Mouse (Mus musculus): ENCODE data around the gene Phf10. TPM values are rescaled to one million over a fixed set of nuclear protein-coding genes. Genes with fewer than 3 reads are reported as not detected.
"Not testable (repeated sequence)": the region's sequence is repeated elsewhere in the genome, so short reads cannot be mapped to it uniquely, and the experiment has no call there.

Phf10 gene
- polyA plus RNA-seq, 1 experiment from 2014 or later, result 40.6 TPM

DNA sequence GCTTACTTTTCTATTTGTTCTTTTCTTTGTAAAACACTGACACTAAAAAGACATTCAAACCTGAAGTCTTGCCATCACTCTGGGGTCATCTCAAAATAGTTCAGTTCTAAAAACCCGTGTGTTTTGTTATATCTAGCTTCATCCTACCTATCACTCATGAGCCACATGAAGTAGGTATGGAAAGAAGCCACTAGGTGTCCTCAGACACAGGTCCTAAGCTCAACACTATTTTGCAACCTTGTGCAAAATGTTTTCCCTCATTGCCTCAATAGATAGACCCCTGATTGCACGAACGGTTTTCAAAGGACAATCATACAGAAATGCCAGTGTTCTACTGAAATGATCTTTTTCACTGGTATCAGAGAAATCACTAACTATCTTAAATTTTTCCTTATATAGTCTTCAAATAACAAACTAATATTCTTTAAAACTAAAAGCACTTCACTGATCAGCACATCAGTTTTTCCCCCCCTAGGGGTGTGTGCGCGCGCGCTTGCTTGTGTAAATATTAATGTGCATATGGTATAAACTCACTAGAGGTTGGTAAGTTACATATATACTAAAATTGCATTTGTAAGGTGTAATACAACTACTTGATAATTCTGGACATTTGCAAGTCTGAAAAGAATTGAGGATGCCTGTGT, 16.8 kb upstream of the Phf10 start:
- not testable (repeated sequence) for H3K9ac ChIP-seq (replicated peaks); H3K4me3 ChIP-seq (ENCODE audit: low read depth, low read length); H3K27me3 ChIP-seq (ENCODE audit: insufficient read depth, low read length); H3K4me2 ChIP-seq (ENCODE audit: low read depth, low read length); H3K27ac ChIP-seq (ENCODE audit: low read depth); H3K4me1 ChIP-seq (ENCODE audit: insufficient read depth); H3K36me3 ChIP-seq (replicated peaks; ENCODE audit: insufficient read depth, low read length); DNase-seq; H3K9me3 ChIP-seq (ENCODE audit: low read length)
- peak; percentile 43 for ATAC-seq
- under 1% methylated on average over 4 of the region's 7 CpGs for WGBS (ENCODE audit: insufficient replicate concordance)

DNA sequence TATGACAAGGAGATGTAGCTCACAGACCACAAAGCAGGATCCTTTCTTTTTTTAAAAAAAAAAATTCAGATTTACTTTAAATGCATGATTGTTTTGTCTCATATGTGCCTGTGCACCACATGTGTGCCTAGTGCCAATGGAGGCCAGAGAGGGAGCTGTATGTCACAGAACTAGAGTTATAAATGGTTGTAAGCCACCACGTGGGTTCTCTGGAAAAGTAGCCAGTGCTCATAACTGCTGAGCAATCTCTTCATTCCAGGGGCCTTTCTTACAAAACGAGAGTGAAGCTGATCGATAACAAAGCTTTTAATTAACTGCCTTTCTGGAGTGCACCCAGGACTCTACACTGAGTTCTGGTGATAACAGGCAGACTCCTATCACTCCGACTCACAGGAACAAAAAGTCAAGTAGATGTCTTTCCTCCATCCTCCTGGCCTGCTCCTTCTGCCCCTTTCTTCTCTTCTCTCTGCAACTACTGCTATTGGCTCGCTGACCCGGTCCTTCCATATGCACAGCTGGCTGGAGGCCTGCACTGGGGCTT, 7.4 kb upstream of the Phf10 start:
- not testable (repeated sequence) for H3K36me3 ChIP-seq (replicated peaks; ENCODE audit: insufficient read depth, low read length); H3K27ac ChIP-seq (ENCODE audit: low read depth); H3K4me1 ChIP-seq (ENCODE audit: insufficient read depth); DNase-seq; H3K9me3 ChIP-seq (ENCODE audit: low read length); H3K9ac ChIP-seq (replicated peaks); H3K4me3 ChIP-seq (ENCODE audit: low read depth, low read length); H3K4me2 ChIP-seq (ENCODE audit: low read depth, low read length); H3K27me3 ChIP-seq (ENCODE audit: insufficient read depth, low read length)
- peak; percentile 80 for ATAC-seq
- WGBS (ENCODE audit: insufficient replicate concordance), result no CpG with 5 or more reads among the region's 6 CpGs

DNA sequence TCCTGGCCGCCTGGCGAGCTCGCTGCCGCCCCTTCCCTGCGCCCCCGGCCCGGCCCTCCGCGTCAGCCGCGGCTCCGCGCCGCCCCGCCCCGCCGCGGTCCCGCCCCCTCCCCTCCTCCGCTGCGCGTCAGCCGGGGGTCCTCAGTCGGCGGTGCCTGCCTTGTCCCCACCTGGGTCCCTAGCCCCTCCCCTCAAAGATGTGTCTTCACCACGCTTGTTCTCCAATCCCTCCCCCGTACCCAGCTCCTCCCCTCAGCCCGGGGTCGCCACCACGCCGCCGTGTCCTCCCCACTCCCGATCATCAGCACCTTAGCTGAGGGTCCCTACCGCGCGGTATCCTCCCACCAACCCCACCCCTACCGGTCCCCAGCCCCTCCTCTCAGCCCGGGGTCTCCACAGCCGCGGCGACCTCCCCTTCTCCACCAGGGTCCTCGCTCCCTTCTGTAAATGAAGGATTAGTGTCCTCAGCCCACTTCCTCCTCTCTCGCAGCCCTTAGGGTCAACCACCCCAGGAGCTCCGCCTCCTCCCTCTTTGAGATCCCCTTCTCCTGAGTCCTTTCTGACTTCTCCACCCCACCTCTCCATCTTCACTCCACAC, 583 bp upstream of the Phf10 start:
- no CpG with 5 or more reads among the region's 44 CpGs for WGBS (ENCODE audit: insufficient replicate concordance)
- ATAC-seq, result peak; percentile 61
- H3K4me2 ChIP-seq (ENCODE audit: low read depth, low read length); H3K27ac ChIP-seq (ENCODE audit: low read depth); H3K4me1 ChIP-seq (ENCODE audit: insufficient read depth); DNase-seq; H3K27me3 ChIP-seq (ENCODE audit: insufficient read depth, low read length); H3K9me3 ChIP-seq (ENCODE audit: low read length); H3K4me3 ChIP-seq (ENCODE audit: low read depth, low read length); H3K36me3 ChIP-seq (replicated peaks; ENCODE audit: insufficient read depth, low read length); H3K9ac ChIP-seq (replicated peaks): not testable (repeated sequence)

DNA sequence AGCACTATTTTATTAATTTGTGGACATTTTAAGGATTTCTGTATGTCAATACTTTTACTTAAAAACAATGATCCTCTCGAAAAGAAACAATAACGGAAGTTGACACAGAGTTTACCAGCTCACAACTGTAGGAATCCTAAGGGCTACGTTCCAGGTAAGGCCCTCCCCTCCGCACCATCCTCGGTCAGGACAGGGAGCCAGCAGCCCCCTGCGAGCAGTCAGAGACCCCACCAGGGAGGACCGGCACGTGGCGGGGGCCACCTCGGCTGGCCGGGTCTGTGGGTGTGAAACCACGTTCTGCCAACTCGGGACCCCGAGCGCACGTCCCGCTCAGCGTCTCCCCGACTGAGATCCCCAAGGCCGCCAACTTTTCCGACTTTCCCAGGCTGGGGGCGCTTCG, 553 bp downstream of the Phf10 start:
- H3K36me3 ChIP-seq (replicated peaks; ENCODE audit: insufficient read depth, low read length), result peaks cover 12% of the 10 kb centered on the region
- peak overlapping the region; percentile 79 for H3K4me3 ChIP-seq (ENCODE audit: low read depth, low read length)
- DNase-seq (peak; percentile 47), ATAC-seq (peak; percentile 20)
- peak overlapping the region; percentile 93 for H3K4me2 ChIP-seq (ENCODE audit: low read depth, low read length)
- no peaks in the 10 kb centered on the region for H3K9me3 ChIP-seq (ENCODE audit: low read length)
- WGBS (ENCODE audit: insufficient replicate concordance), result under 1% methylated on average over 20 of the region's 23 CpGs
- H3K4me1 ChIP-seq (ENCODE audit: insufficient read depth), result peaks cover 6% of the 10 kb centered on the region; the same call in 1 of the 2 replicates
- H3K9ac ChIP-seq (replicated peaks), result peak overlapping the region; percentile 93
- peak overlapping the region; percentile 92 for H3K27ac ChIP-seq (ENCODE audit: low read depth)
- H3K27me3 ChIP-seq (ENCODE audit: insufficient read depth, low read length), result no peaks in the 10 kb centered on the region
- TF ChIP-seq CTCF (IDR thresholded peaks at IDR 0.05; ENCODE audit: low read depth) (no peak), EP300 (IDR thresholded peaks at IDR 0.05; ENCODE audit: low read depth) (no peak)

DNA sequence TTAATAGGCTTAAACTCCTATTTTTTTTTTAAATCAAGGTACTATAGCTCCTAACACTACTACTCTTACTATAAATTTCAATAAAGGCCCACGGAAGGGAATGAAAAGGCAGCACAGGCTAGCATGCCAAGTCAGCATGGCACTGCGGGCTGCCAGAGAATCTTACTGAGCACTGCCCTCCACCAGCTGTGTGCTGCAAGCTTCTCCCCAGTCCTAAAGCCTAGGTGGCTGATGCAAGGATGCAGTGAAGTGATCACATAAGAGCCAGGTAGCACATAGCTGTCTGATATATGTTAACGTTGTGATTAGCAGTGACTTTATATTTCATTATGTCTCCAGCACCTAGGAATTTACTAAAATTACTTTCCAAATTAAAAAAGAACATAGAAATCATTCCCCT, 1.1 kb downstream of the Phf10 start:
- Histone ChIP-seq H3K27me3 (ENCODE audit: insufficient read depth, low read length) (no peaks in the 10 kb centered on the region), H3K9me3 (ENCODE audit: low read length) (no peaks in the 10 kb centered on the region), H3K27ac (ENCODE audit: low read depth) (0 out of 2 replicates have a peak overlapping the region, but pooled peaks have one; percentile 18), H3K4me1 (ENCODE audit: insufficient read depth) (peaks cover 6% of the 10 kb centered on the region; the same call in 1 of the 2 replicates), H3K9ac (replicated peaks) (peak overlapping the region; percentile 61), H3K36me3 (replicated peaks; ENCODE audit: insufficient read depth, low read length) (peaks cover 13% of the 10 kb centered on the region), H3K4me2 (ENCODE audit: low read depth, low read length) (peak overlapping the region; percentile 93), H3K4me3 (ENCODE audit: low read depth, low read length) (peak overlapping the region; percentile 79)
- peak; percentile 36 for DNase-seq
- WGBS (ENCODE audit: insufficient replicate concordance), result 29% methylated on average over 3 of the region's 3 CpGs
- ATAC-seq, result peak; percentile 18; the same call in 1 of the 2 replicates
- TF ChIP-seq EP300 (IDR thresholded peaks at IDR 0.05; ENCODE audit: low read depth), result no peak
- TF ChIP-seq CTCF (IDR thresholded peaks at IDR 0.05; ENCODE audit: low read depth), result no peak

DNA sequence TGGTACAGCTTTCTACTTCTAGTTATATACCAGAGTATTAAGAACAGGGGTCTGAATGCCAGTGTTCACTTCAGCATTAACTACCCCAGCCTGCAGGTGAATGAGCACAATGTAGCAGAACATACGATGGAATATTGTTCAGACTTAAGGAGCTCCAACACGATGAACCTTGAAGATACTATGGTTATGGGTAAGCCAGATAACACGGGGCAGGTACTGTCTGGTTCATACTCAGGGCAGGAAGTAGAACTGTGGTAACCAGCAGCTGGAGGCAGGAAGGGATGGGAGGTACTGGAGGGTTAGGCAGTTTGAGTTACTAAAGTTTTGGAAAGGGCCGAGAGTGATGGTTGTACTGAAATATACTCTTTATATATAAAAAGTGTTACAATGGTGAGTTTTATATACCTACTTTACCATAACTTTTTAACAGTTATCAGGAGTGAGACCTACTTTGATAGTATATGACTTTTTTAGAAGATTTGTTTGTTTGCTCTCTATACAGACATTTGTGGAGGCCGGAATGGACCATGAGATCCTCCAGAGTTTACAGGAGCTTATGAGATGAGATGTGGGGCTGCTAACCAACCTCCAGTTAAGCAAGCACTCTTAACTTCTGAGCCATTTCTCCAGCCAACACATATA, 2.3 kb downstream of the Phf10 start:
- 49% methylated on average over 5 of the region's 5 CpGs for WGBS (ENCODE audit: insufficient replicate concordance)
- H3K27ac ChIP-seq (ENCODE audit: low read depth), result no peak overlapping the region
- no peak for DNase-seq
- no peak overlapping the region for H3K9ac ChIP-seq (replicated peaks)
- no peak overlapping the region for H3K4me3 ChIP-seq (ENCODE audit: low read depth, low read length)
- TF ChIP-seq EP300 (IDR thresholded peaks at IDR 0.05; ENCODE audit: low read depth) (no peak), CTCF (IDR thresholded peaks at IDR 0.05; ENCODE audit: low read depth) (no peak)
- peaks cover 9% of the 10 kb centered on the region; the same call in 1 of the 2 replicates for H3K4me1 ChIP-seq (ENCODE audit: insufficient read depth)
- ATAC-seq, result no peak
- no peaks in the 10 kb centered on the region for H3K9me3 ChIP-seq (ENCODE audit: low read length)
- no peaks in the 10 kb centered on the region for H3K27me3 ChIP-seq (ENCODE audit: insufficient read depth, low read length)
- H3K4me2 ChIP-seq (ENCODE audit: low read depth, low read length), result peak overlapping the region; percentile 93
- H3K36me3 ChIP-seq (replicated peaks; ENCODE audit: insufficient read depth, low read length), result peaks cover 25% of the 10 kb centered on the region
